Mouse (Mus musculus): ENCODE measurements around the gene Nr3c2. TPM values are rescaled to one million over a fixed set of nuclear protein-coding genes. Genes with fewer than 3 reads are reported as not detected.
A peak's percentile ranks its signal among the peaks of the same experiment; 100 is the strongest.

The Nr3c2 gene
- polyA plus RNA-seq, 1 experiment: 7.6 TPM

- WGBS: 86% methylated on average over 3 of the region's 3 CpGs
- H3K4me1 ChIP-seq (ENCODE audit: control insufficient read depth, insufficient read depth, low read length): peaks cover 5% of the 10 kb centered on the region
- no peaks in the 10 kb centered on the region for H3K36me3 ChIP-seq (ENCODE audit: control insufficient read depth, insufficient read depth, low read length)
- DNase-seq: peak; percentile 29
- TF ChIP-seq POLR2A (IDR thresholded peaks at IDR 0.05; ENCODE audit: low read depth, low read length): no peak
- TF ChIP-seq CTCF (conservative IDR thresholded peaks at IDR 0.05; ENCODE audit: insufficient read depth, insufficient read length, low read depth, low read length): no peak
- no peak overlapping the region for H3K4me3 ChIP-seq (ENCODE audit: insufficient read depth, low read depth, low read length)
- no peaks in the 10 kb centered on the region for H3K27me3 ChIP-seq (replicated peaks; ENCODE audit: control insufficient read depth, insufficient read depth, low read length)
- peak overlapping the region; percentile 28; the same call in 1 of the 2 replicates for H3K27ac ChIP-seq (ENCODE audit: insufficient read depth, low read depth, low read length)
These were observed 333.2 kb downstream of the Nr3c2 start for GRCm38 (mm10) chr8:77232411-77232810.

- Histone ChIP-seq H3K27me3 (replicated peaks; ENCODE audit: control insufficient read depth, insufficient read depth, low read length) (no peaks in the 10 kb centered on the region), H3K4me1 (ENCODE audit: control insufficient read depth, insufficient read depth, low read length) (peaks cover 5% of the 10 kb centered on the region), H3K4me3 (ENCODE audit: insufficient read depth, low read depth, low read length) (no peak overlapping the region), H3K27ac (ENCODE audit: insufficient read depth, low read depth, low read length) (no peak overlapping the region), H3K36me3 (ENCODE audit: control insufficient read depth, insufficient read depth, low read length) (no peaks in the 10 kb centered on the region)
- TF ChIP-seq CTCF (conservative IDR thresholded peaks at IDR 0.05; ENCODE audit: insufficient read depth, insufficient read length, low read depth, low read length) (no peak), POLR2A (IDR thresholded peaks at IDR 0.05; ENCODE audit: low read depth, low read length) (no peak)
- DNase-seq: peak; percentile 81
- WGBS: 16% methylated on average over 1 of the region's 1 CpGs
These were observed 337.5 kb downstream of the Nr3c2 start for GRCm38 (mm10) chr8:77236701-77237100.

GRCm38 (mm10) chr8:77239462-77239861, 340.2 kb downstream of the Nr3c2 start:
- peaks cover 5% of the 10 kb centered on the region for H3K4me1 ChIP-seq (ENCODE audit: control insufficient read depth, insufficient read depth, low read length)
- no peak overlapping the region for H3K4me3 ChIP-seq (ENCODE audit: insufficient read depth, low read depth, low read length)
- no peak overlapping the region for H3K27ac ChIP-seq (ENCODE audit: insufficient read depth, low read depth, low read length)
- no peaks in the 10 kb centered on the region for H3K36me3 ChIP-seq (ENCODE audit: control insufficient read depth, insufficient read depth, low read length)
- DNase-seq: no peak
- no peaks in the 10 kb centered on the region for H3K27me3 ChIP-seq (replicated peaks; ENCODE audit: control insufficient read depth, insufficient read depth, low read length)
- TF ChIP-seq POLR2A (IDR thresholded peaks at IDR 0.05; ENCODE audit: low read depth, low read length): no peak
- TF ChIP-seq CTCF (conservative IDR thresholded peaks at IDR 0.05; ENCODE audit: insufficient read depth, insufficient read length, low read depth, low read length): no peak

GRCm38 (mm10) chr8:77241381-77241780, 342.1 kb downstream of the Nr3c2 start:
- Histone ChIP-seq H3K4me3 (ENCODE audit: insufficient read depth, low read depth, low read length) (no peak overlapping the region), H3K27ac (ENCODE audit: insufficient read depth, low read depth, low read length) (no peak overlapping the region), H3K4me1 (ENCODE audit: control insufficient read depth, insufficient read depth, low read length) (peaks cover 5% of the 10 kb centered on the region), H3K27me3 (replicated peaks; ENCODE audit: control insufficient read depth, insufficient read depth, low read length) (no peaks in the 10 kb centered on the region), H3K36me3 (ENCODE audit: control insufficient read depth, insufficient read depth, low read length) (no peaks in the 10 kb centered on the region; the same call in 1 of the 2 replicates)
- WGBS: 83% methylated on average over 3 of the region's 3 CpGs
- TF ChIP-seq POLR2A (IDR thresholded peaks at IDR 0.05; ENCODE audit: low read depth, low read length) (no peak), CTCF (conservative IDR thresholded peaks at IDR 0.05; ENCODE audit: insufficient read depth, insufficient read length, low read depth, low read length) (no peak)
- DNase-seq: no peak

- H3K27ac ChIP-seq (ENCODE audit: insufficient read depth, low read depth, low read length): no peak overlapping the region
- H3K36me3 ChIP-seq (ENCODE audit: control insufficient read depth, insufficient read depth, low read length): no peaks in the 10 kb centered on the region; the same call in 1 of the 2 replicates
- no peak for DNase-seq
- TF ChIP-seq CTCF (conservative IDR thresholded peaks at IDR 0.05; ENCODE audit: insufficient read depth, insufficient read length, low read depth, low read length) (no peak), POLR2A (IDR thresholded peaks at IDR 0.05; ENCODE audit: low read depth, low read length) (no peak)
- 0 out of 2 replicates have a peak, but pooled peaks cover 3% of the 10 kb centered on the region for H3K4me1 ChIP-seq (ENCODE audit: control insufficient read depth, insufficient read depth, low read length)
- no peak overlapping the region for H3K4me3 ChIP-seq (ENCODE audit: insufficient read depth, low read depth, low read length)
- WGBS: 77% methylated on average over 3 of the region's 3 CpGs
- no peaks in the 10 kb centered on the region for H3K27me3 ChIP-seq (replicated peaks; ENCODE audit: control insufficient read depth, insufficient read depth, low read length)
These were observed 350.9 kb downstream of the Nr3c2 start for GRCm38 (mm10) chr8:77250094-77250493.

- H3K4me3 ChIP-seq (ENCODE audit: insufficient read depth, low read depth, low read length): no peak overlapping the region
- TF ChIP-seq POLR2A (IDR thresholded peaks at IDR 0.05; ENCODE audit: low read depth, low read length) (no peak), CTCF (conservative IDR thresholded peaks at IDR 0.05; ENCODE audit: insufficient read depth, insufficient read length, low read depth, low read length) (no peak)
- no peaks in the 10 kb centered on the region; the same call in 1 of the 2 replicates for H3K36me3 ChIP-seq (ENCODE audit: control insufficient read depth, insufficient read depth, low read length)
- no peak overlapping the region for H3K27ac ChIP-seq (ENCODE audit: insufficient read depth, low read depth, low read length)
- 0 out of 2 replicates have a peak, but pooled peaks cover 3% of the 10 kb centered on the region for H3K4me1 ChIP-seq (ENCODE audit: control insufficient read depth, insufficient read depth, low read length)
- H3K27me3 ChIP-seq (replicated peaks; ENCODE audit: control insufficient read depth, insufficient read depth, low read length): no peaks in the 10 kb centered on the region
- DNase-seq: no peak
- 84% methylated on average over 5 of the region's 5 CpGs for WGBS
These were observed 351.9 kb downstream of the Nr3c2 start for GRCm38 (mm10) chr8:77251134-77251533.

- WGBS: 41% methylated on average over 5 of the region's 5 CpGs
- no peaks in the 10 kb centered on the region; the same call in 1 of the 2 replicates for H3K36me3 ChIP-seq (ENCODE audit: control insufficient read depth, insufficient read depth, low read length)
- H3K27me3 ChIP-seq (replicated peaks; ENCODE audit: control insufficient read depth, insufficient read depth, low read length): no peaks in the 10 kb centered on the region
These were observed 355.2 kb downstream of the Nr3c2 start for GRCm38 (mm10) chr8:77254466-77254865.

More at GRCm38 (mm10) chr8:77254466-77254865, 355.2 kb downstream of the Nr3c2 start:
- Histone ChIP-seq H3K27ac (ENCODE audit: insufficient read depth, low read depth, low read length) (no peak overlapping the region), H3K4me1 (ENCODE audit: control insufficient read depth, insufficient read depth, low read length) (0 out of 2 replicates have a peak, but pooled peaks cover 3% of the 10 kb centered on the region), H3K4me3 (ENCODE audit: insufficient read depth, low read depth, low read length) (no peak overlapping the region)
- peak; percentile 44 for DNase-seq
- TF ChIP-seq POLR2A (IDR thresholded peaks at IDR 0.05; ENCODE audit: low read depth, low read length): no peak
- TF ChIP-seq CTCF (conservative IDR thresholded peaks at IDR 0.05; ENCODE audit: insufficient read depth, insufficient read length, low read depth, low read length): no peak

Data from kidney, adult 2 months (tissue).